Mouse (Mus musculus) kidney, adult 11 months (tissue): ENCODE measurements at regions not wholly inside any gene's neighbourhood (a gene's known extent, or its start where the extent isn't known, plus 50 kb on each side); places are given as distances from the start of the nearest gene placed in this dataset.
A peak's percentile ranks its signal among the peaks of the same experiment; 100 is the strongest.

Source experiments
- DNase-seq: peaks from one replicate; pipeline ENCODE4 v3.0.0; 2022

DNA sequence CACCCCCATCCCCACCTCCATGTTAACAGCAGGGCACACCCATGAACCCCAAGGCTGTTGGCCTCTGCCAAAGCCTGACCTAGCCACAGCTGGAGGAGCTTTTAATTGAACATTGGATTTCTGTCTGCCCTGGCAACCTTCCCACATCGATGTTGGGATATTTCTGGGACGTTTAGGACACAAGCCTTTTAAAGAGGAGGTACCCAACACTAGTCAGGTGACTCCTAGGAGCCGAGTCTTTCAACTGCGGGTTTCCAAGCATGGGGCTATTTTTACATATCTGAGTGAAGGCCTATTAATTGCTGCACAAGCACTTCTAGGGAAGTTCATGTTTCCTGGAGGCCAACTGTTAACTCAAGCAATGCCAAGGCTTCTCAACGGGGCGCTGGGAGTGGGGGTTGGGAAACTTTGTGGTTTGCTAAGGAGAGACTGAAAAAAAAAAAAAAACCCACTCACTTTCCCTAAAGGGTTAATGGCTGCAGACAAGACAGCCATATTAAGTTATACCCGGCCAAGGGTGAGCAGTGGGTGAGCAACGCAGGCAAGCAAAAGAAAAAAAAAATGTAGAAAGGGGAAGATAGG, 213.3 kb downstream of the Bcl2l11 start:
- peak; percentile 75 for DNase-seq

DNA sequence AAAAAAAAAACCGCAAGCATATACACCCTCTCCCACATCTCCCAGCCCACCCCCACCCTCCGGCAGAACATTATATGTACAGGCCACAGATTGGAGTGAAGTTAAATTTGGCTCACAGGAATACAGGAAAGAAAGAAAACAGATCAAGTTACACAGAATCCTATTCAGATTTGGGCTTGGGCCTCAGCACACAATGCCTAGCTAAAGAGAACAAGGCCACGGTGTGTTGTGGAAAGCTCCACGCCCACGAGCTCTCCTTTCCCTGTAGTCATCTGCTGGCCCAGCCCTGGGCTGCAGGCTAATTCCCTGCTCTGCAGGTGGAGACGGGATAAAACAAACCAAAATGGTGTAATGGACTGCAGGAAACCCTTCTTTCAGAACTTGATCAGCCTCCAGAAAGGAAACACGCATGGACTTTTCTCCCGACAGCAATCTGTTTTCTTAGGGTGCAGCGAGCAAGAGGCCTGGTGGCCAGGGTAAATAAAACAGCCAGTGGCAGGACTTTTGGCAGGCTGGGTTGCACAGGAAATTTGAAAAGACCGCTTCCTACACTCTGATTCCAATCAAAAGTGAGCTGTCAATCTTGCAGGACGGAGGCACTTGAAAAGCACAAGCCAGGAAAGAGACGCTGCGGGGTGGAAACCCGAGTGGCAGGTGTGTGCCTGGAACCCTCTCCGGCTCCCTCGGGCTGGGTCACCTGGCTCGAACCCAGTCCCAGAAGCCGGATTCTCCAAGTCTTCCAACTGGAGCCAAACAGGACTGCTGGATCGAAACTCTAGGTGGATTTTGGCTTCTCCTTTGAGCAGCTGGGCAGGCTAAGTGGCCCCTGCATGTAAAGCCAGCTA, 214.0 kb downstream of the Bcl2l11 start:
- no peak for DNase-seq

DNA sequence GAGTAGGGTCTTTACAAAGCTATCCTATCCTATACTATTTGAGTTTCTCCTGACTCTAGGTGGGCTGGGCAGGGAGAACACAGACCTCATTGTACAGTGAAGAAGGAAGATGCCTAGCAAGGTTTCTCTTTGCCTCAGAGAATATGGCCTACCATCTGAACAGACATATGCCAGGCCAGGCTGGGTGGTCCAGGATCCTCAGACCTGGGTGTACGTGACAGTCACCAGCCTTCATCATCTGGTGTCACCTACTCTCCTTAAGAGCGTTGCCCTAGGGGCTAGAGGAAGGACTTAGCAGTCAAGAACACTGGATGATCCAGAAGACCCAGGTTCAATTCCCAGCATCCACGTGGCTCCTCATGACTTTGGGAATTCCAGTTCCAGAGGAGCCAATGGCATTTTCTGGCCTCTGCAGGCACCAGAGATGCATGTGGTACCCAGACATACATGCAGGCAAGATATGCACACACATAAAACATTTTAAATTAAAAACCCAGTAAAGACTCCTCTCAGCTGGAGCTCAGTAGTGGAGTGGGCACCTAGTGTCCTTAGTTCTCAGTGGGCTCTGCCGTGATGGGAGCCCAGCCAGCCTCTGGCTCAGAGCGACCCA, 214.9 kb downstream of the Bcl2l11 start:
- no peak for DNase-seq

DNA sequence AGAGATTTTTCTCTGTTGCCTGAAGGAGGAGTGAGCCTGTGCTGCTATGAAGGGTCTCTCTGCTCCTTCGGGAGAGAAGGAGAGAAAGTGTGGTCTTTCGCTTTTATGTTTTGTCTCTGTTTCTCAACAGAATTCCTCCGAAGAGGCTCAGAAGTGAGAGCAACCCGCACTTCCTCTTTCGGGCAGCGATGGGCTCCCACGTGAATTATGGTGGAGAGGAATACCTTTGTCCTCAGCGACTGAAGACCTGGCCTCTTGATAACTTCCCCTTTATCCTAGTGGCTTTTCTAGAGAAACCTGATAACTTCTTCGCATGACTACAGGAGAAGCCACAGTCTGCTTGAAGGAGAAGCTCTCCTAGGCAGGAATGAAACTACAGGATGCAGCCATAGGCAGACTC, 216.4 kb downstream of the Bcl2l11 start:
- DNase-seq = no peak

DNA sequence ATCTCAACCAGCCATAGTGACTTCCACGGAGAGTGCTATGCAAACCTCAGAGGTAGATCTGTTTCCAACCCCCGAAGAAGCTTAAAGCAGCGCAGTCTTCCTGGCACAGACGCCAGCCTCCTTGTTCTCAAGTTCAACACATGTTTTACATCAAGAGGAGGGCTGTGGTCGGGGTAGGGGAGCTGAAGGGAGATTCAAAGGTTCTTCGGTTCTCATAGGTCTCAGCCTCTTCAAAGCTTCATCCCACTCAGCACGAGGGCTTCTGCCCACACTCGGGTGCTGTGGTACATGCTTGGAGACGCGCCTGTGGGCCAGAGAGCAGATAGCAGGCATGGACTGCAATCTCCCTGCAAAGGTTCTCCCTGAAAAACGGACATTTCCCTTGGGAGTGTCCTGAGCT, 219.7 kb downstream of the Bcl2l11 start:
- no peak for DNase-seq

DNA sequence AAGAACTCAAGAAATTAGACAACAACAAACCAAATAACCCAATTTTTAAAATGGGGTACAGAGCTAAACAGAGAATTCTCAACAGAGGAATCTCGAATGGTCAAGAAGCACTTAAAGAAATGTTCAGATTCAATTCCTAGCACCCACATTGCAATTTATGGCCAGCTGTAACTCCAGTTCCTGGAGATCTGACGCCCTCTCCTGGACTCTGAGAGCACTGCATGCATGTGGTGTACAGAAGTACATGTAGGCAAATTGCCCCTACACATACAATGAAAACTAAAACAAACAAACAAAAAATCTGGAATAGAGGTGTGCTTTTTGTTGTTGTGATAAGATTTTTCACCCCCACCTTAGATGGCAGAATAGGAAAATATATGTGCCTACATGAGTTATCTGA, 222.7 kb downstream of the Bcl2l11 start:
- DNase-seq = no peak

DNA sequence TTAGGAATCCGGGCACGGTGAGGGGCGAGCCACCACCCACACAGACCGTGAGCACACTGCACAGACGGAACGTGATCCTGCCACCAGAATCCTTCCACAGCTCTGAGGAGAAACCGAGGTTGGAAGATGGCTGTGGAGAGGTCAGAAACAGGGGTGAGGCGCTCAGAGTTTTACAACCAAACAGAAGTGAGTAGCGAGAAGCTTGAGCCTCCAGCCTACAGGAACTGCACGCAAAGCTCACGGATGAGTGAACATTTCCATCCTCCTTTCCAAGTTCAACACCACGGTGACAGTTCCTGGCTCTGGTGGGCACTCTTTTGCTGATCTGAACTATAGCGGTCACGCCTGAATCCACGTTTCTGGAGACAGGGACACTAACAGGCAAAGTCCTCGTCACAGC, 225.6 kb downstream of the Bcl2l11 start:
- no peak for DNase-seq

DNA sequence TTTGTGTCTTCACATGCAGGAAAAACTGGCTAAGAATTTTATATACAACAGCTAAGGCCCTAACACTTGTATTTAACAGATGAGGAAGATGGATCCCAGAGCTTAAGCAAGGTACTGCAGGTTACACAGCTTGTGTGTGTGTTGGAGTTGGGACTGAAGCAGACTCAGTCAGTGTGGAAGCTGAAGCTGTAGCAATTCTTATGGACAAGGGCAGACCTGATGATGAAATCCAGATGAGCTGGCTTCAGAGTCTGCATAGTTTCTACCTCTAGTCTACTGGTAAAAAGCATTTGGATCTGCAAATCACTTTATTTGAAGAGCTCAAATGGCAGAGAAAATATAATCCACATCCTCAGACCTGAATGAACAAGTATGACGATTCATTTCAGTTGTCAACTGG, 226.7 kb downstream of the Bcl2l11 start:
- no peak for DNase-seq

DNA sequence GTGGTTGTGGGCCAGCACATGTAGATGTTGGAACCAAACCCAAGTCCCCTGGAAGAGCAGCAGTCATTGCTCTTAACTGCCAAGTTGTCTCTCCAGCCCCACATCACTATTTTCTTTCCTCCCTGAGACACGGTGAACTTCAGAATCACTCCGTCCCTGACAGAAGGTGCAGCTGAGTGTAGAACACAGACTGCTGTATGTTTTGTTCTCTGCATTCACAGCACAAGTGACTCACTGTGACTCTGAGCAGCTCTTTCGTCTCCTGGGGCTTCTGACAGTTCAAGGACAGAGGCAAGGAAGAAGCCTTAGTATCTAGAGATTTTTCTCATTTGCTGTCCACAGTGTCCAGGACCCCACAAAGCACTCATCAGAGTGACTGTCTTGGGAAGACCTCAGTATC, 227.6 kb downstream of the Bcl2l11 start:
- DNase-seq = no peak

DNA sequence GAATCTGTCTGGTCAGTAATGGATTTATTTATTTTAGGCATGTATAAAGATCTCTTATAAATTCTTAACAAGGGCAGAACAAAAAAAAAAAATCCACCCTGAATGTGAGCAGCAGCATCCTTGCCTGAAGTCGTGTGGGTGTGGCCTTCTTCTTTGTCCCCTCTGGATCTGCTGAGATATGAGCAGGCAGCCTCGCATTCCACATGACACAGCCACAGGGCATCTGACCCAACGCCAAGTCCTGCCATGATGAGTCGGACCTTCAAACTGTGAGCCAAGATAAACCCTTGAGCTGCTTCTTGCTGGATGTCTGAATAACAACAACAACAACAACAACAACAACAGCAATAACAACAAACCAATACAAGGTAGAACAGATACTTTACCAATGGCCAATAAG, 230.5 kb downstream of the Bcl2l11 start:
- no peak for DNase-seq

DNA sequence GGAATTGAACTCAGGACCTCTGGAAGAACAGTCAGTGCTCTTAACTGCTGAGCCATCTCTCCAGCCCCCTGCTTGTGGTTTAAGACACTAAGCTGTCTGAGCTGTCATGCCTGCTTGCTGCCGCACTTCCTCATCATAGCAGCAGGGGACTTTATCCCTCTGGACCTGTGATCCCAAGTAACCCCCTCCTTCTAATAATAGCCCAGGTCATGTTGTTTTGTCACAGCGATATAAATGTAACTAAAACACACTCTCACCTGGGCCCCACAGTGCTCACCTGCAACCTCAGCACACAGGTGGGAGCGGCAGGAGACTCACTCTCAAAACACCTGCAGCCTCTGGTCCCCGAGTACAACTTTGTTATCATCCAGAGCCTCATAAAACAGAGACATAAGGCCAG, 231.9 kb upstream of the Spdye4c start:
- no peak for DNase-seq

DNA sequence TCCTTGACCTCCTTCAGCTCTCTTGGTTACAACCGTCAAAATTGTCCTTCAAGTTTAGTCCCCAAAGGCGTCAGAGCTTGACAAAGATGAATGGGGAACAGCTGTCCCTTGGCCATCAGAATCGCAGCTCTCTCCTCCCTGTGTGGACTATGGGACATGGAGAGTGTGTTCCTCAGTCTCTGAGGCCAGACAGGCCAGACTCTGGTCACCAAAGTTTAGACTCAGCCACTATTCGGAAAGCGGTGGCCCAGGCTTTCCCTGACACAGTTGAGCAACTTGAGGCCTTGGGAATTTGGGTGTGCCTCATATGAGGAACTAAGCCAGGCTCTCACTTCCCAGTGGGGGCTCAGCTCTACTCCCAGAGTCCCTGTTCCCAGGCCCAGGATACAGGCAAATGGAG, 230.5 kb upstream of the Spdye4c start:
- DNase-seq = no peak

DNA sequence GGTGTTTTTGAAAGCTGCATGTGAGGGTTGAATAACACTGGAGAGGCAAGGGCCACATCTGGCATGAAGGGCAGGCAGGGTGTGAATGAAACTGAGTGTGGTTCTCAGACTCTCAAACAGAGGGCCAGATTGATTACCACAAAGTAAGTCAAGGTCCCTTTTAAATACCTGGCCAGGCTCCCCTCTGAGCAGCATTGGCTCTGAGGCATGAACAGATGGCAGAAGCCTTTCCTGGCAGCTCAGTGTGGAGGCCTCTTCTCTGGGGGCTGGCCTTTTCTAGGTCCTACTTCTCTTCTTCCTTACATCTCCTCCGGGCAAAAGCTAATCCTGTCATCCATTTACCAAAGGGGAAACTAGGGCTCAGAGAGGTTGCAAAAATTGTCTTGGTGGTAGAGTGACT, 229.6 kb upstream of the Spdye4c start:
- no peak for DNase-seq

DNA sequence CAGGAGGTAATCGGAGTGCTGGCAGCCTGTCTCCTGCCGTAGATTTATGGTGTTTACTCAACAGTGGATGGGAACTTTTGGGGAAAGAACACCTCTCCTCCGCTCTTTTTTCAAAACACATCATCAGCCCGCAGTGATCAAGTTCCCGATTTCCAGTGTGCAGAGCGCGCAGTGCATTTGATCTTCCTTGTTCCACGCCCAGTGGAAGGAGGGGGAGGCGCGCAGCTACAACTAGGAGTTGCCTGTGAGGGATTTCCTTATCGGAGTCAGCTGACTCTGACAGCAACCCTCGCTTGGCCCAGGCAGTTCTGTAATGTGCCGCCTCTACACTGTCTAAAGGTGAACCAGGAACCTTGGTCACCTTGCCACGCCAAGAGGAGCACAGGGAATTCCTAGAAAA, 226.8 kb upstream of the Spdye4c start:
- peak; percentile 47 for DNase-seq

DNA sequence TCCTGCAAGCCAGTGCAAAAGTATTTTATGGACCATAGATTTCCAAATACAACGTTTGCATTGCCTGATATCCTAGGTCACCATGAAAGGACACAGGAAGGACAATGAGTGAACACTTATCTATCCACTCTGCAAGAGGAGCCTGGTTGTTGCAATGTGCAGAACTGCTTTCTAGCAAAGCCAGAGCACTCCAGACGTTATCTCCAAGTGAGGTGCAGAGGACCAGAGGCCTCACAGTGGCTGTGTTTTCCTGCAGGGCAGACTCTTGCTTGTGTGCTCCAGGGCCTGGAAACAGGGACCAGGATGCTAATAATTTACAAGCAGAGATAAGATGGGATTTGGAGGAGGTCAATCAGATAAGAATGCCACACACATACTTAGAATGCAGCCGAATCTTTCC, 226.0 kb upstream of the Spdye4c start:
- DNase-seq = no peak

DNA sequence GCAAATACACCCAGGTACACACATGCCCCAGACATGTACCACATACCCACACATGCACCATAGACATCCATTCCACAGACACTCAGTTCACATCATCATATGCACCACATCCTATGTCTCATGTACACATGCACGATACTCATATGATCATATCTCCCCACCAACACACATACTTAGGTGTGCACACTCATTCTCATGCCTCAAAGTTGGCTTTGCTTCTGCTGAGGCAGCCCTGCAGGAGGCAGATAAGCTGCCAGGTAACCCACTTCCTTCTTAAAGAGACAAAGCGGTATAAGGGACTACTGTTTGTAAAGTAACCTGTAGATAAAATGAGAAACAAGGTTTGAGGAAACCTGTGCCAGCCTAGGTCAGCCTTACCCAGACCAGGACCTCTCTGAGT, 225.2 kb upstream of the Spdye4c start:
- no peak for DNase-seq

DNA sequence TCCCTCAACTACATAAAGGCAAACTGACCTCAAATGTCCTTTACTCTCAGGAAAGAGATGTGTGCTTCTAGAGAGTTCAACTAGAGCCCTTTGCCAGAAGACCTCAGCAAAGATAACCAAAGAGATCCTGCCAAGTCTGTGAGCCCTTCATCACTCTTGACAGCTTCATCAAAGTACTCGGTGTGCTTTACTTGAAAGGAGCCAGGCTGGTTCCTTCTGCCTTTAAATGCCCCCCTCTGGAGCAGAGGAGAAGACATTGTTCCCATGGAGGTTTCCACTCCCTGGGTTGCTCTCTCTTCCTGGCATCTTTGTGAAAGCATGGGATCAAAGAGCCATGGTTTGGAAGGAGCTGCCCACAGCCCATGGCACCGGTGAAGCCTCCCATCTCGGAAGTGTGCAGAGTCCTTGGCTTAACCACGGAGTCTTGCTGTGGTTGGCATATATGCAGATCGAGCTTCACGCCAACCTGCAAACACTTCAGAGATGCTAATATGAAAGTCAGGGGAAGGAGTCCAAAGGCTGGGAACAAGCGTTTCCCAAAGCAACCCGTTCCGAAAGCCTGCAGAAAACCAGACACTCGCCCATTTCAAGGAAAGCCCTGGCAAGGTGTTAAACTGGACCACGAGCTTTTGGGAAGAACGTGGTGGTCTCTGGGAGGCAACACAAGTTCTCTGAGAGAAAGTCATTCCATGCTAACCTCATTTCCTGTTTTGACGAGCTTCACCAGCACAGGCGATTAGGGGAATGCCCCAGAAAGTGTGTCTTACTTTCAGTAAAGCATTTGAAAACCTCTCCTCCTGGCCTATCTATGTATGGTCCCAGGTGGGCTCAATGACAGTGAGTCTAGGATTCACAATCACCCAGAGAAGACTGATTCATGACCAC, 223.5 kb upstream of the Spdye4c start:
- no peak for DNase-seq

DNA sequence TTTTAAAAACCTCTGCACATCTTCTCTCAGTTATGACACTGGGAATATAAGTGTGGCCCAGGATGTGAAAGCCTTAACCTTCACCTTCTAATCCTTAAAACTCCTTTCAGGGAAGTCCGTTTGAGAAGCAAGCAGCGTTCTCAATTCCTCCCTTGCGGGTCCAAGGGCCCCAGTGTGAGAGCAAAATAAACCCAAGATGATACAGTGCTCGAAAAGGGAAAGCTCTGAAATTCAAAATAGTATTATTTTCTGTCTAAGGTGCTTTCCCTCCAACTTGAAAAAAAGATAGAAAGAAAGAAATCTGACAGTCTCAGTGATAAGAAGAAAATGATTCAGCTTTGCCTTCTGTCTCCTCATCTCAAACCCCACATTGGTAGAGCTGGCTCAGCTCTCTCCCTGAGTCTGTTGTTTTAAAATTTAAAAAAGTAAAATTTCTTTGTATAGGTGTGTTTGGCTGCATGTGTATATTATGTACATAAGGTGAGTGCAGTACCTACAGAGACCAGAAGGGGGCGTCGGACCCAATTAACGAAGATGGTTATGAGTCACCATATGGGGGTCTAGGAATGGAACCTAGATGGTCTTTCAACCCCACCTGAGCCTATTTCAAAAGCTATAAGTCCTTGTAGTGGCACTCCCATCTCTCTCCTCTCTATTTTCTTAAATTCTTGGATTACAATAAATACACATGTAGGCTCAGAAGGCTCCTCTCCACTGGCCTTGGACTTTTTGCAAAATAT, 222.3 kb upstream of the Spdye4c start:
- DNase-seq = no peak

DNA sequence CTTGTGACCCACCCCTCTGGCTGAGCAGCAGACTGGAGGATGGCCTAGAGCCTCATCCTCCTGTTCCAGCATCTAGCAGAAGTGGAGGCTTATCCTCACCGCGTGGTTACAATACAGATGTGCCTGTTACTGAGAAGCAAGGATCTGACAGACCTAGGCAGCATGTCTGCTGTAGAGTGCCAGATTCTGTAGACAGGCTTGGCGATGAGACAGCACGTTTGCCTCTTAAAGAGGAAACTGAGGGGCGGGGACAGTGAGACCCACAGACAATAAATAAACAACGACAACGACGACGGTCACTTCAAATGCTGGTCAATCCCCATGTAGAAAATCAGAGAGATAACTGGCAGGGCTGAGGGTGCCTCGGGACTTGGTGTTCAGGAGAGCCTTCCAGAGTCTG, 220.2 kb upstream of the Spdye4c start:
- DNase-seq = no peak

DNA sequence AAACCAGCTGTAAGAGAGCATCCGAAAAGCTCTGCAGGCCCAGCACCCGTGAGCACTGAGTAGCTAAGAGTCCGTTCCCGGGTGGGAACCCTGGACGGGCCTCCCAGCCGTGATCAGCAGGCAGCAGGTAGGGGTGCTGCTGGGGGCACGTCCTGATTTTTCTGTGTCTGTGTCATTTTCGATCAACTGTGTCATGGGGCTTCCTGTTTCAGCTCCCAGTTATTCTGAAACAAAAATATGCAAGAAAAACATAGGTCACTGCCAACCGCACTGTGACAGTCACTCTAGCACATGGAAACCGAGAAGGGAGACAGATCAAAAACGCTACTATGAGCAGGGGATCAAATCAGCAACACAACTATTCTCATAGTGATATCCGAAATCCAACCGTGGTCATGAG, 218.8 kb upstream of the Spdye4c start:
- DNase-seq = no peak

DNA sequence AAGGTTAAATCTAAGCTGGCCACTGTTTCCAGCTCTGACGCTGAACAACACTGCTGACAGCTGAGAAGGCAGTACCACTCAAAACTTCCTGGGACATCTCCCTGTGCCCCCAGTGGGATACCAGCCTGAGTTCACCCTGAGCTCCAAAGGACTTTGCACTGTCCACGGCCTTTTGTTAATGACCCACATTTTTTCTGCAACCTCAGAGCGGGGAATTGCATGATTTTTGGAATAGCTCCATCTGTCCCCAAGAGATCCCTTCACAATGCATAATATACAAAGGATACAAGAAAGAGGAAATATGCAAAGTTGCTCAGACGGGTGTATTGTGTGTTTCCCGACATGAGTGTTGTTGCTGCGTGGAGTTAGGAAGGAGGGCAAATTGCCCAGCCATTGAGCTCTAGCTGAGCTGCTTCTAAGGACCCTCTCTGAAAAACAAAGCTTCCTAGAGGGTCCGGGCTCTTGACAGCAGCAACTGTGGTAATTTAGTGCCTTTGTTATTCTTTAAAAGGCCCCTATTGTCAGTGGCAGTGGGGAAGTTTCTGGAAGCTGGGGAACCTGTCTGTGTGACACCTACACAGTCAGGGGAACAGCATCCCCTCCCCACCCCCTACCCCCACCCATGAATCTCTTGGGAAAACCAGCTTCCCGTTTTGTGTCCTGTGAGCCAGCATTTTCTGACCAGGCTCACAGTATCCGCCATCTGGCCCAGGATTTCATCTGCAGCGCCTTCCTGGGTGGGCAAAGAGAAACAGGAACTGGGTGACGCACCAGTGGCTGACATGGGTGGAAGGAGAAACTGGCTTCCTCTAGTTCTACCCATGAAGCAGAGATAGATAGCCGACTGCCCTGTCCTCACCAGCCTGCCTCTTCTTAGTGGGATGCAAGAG, 217.4 kb upstream of the Spdye4c start:
- no peak for DNase-seq

DNA sequence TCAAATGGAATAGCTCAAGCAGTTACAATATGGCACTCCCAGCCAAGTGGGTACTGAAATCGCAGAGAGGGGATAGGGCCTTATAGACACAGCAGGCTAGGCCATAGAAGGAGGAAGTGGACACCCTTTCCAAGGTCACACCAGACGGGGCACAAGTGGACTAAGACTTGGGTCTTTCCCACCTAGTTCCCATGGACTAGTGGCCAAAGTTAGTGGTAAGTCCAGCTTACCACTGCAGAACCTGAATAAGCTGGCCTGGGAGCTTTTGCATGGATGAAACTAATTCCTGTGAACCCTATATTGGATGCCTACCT, 216.8 kb upstream of the Spdye4c start:
- no peak for DNase-seq
